Mouse (Mus musculus): Measurements from ENCODE around the gene Cxcl10.
A peak's percentile ranks its signal among the peaks of the same experiment; 100 is the strongest.

Gene Cxcl10

DNA sequence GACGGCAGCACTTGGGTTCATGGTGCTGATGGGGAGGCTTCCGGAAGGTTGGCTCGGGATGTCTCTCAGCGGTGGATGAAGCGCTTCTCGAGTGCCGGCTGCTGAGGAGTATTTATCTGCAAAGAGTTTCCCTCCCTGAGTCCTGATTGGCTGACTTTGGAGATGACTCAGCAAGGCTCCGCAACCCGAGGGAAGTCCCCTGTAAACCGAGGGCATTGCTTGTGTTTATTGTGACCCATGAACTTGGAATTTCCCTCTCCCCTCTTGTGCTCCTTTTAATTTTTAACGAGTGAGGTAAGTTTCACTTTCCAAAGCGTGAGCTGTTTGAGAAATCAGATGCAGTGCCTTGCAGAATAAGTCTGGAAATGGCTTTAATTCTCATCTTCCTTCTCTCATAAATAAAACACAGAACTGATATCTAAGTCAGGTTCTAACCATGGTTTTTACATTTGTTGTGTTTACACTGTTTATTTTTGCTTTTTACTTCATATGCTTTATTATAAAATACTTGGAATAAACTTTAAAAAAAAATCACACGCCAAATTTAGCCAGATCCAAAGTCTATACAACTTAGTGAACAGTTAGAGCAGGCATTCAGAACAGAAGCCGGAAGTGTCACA, at the start of gene Cxcl10:
TSS of gene Cxcl10 (minus strand) at position 96 of the 620 bp plus-strand sequence.
- peak; percentile 74 for DNase-seq

DNA sequence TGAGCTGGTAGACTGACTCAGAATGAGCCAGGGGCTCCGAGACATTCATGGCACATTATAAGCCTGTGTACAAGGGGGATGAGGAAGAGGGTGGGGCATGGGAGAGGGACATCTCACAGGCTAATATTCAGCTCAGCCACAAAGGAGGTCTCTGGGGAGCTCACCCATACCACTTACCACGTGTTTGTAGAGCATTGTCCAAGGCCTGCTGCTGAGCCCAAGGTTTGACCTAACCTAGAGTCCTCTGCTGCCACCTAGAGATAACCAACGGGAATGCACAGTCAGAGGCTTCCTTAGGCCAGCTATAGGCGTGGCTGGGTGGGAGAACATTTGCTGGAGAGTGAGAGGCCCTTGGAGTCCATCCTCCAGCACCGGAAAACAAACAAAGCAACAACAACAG, 49.5 kb upstream of the Cxcl10 start:
- peak; percentile 90 for DNase-seq

DNA sequence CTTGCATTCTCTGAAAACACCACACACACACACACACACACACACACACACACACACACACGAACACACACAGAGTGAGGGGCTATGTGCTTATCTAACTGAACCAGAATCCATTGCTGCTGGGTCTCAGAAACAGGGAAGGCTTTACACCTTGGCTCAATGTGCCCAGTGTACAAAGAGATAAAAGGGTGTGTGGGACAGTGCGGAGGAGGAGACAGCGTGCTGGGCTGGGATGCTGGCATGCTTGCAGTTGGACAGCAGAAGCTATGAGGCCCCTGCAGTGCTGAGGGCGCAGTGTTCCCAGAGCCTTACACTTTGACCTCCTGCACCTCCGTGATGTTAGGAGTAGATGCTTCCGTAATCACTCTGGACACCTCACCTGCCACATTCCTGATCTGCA, 47.8 kb upstream of the Cxcl10 start:
- DNase-seq: no peak

DNA sequence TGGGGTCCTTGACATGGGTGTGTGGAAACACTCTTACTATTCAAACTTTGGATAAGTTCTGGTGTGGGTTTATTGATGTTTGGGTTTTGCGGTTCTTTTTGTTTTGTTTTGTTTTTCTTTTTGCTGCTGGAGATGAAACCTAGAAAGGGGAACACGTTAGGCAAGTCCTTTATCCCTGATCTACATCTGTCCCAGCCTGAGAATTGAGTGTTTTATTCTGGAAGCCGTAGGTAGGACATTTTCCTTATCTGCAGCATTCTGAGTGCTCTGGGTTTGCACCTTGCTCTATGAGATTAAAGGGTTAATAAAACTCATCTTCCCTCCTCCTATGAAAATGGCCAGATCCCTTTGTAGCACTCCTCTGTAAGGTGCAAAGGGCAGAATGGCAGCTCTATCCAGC, 47.1 kb upstream of the Cxcl10 start:
- no peak for DNase-seq

DNA sequence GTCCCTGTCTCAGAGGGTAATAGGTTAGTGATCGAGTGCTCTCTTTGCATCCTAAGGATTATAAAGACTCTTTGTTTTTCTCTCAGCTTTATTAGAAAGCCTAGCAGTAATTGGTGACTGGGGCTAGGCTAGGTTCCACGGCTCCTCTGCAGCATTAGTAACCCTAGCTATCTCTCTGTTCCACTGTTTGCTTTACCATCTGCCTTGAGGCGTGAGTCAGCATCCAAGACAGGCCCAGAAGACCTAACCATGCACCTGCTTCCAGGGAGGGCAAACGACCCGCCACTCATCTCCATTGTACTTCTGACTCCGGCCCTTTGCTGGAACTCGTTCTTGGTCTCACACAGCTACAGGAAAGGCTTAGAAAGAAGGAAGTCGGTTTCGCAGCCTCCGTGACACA, 45.2 kb upstream of the Cxcl10 start:
- DNase-seq: no peak

DNA sequence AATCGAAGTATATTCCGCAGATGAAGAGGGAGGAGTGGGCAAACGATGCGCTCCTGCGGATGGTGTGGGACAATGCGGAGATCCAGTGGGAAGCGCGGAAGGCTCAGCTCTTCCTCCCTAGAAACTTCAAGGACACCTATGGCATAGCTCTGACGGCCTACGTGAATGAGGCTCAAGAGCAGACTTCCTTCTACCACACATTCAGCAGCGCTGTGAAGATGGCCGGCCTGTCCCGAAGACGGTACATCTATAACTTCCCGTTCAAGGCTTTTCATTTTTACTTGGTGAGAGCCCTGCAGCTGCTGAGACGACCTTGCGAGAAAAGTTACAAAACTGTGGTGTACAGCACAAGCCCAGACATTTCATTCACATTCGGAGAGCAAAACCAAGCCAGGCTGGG, 43.9 kb upstream of the Cxcl10 start:
- no peak for DNase-seq

DNA sequence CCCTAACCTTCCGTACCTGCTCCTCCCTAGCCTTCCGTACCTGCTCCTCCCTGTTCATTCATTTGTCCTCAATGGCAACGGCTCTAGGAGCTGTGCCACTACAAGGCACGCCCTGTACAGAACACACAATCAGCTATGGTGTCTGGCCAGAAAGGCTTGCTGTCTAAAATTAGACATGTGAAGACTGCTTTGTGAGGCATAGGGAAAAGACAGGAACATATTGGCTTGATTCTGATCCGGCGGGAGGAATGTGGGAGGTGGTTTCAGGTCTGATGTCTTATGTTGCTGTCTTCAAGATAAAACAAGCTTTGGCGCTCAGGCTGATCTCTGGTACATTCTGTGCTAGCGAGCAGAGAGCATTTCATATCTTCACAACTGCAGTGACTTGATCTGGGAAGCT, 41.9 kb upstream of the Cxcl10 start:
- no peak for DNase-seq

DNA sequence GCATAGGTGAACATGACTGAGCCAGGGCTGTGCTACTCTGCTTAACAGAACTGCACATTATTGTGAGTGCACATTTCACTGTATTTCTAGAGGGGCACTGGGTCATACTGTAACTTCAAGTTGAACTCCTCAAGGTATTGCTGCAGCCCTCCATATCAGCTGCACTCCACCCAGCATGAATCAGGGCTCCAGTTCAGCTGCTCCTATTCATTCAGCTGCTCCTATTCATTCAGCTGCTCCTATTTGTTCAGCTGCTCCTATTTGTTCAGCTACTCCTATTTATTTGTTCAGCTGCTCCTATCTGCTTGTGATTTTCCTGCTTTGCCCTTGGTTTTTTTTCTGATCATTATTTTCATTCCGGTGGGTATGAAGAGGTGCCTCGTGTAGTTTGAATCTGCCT, 41.3 kb upstream of the Cxcl10 start:
- DNase-seq: no peak

DNA sequence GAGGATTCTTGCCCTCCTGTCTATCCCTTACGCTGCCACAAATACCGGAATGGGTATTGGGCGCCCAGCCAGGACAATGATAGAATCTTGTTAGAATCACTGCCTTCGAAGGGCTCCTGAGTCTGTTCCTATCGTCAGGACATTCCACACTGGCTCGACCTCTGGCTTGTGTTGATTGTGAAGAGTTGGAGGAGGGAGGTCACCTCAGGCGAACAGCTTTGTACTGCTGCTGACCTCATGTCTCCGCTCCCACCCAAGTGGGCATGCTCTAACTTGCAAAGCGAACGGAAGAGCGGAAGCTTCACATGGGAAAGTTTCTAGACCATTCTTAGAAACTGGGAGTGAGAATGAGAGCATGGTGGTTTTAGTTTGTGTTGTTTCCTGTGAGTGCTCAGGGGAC, 38.7 kb upstream of the Cxcl10 start:
- no peak for DNase-seq

DNA sequence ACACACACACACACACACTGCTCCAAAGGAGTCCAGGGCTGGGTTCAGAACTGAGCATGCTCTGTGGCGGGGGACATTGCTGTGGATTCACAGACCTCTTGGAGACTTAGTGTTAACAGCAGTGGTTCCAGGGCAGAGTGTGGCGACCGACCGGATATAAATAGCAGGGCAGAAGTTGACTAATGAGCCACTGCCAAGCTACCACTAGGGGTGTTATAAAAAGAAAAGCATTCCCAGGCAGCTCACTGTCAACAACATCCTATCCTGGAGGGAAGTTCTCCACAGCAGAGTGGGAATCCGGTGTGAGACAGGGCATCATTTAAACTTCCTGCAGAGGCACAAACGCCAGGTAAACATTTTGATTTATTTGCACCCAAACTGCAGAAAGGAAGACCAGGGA, 38.0 kb upstream of the Cxcl10 start:
- DNase-seq: no peak

DNA sequence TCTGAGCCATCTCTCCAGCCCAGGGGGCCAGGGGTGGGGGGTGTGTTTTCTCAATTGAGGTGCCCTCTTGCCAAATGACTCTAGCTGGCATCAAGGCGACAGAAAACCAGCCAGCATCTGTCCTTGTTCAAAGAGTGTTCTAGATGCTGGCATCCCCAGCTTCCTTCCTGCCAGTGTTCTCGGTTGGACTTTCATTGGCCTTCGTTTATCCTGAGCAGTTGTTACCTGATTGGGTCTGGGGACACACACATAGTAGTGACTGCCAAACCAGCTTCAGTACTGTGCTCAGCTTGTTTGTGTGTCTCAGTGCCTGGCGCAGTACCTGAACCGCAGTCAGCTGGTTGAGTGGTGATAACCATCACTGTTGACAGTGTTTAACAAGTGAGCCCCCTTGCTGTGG, 37.4 kb upstream of the Cxcl10 start:
- DNase-seq: no peak

DNA sequence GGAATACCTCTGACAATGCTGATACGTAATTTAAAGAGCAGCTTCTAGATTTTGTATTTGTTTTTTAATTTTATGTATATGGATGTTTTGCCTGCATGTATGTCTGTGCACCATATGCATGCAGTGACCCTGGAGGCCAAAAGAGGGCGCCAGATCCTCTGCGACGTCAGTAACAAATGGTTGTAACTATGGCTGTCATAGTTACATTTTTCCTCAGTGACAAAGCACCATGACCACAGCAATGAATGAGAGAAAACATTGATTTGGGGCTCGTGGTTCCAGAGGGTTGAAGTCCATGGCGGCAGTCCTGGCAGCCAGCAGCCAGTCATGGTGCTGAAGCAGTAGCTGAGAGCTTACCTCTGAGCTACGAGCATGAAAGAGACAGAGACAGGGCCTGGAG, 36.2 kb upstream of the Cxcl10 start:
- DNase-seq: no peak

DNA sequence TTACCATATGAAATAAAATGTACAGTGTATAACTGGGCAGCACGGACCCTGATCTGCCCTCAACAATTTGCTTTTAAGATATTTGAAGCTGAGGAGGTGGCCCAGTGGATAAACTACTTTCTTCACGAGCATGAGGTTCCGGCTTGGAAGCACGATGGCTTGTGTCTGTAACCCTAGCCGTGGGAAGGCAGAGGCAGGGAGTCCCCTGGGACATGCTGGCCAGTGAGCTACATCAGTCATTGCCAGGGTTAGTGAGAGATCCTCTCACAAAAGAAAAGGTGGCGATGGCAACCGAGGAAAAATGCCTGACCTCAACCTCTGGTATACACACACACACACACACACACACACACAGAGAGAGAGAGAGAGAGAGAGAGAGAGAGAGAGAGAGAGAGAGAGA, 35.1 kb upstream of the Cxcl10 start:
- DNase-seq: no peak

DNA sequence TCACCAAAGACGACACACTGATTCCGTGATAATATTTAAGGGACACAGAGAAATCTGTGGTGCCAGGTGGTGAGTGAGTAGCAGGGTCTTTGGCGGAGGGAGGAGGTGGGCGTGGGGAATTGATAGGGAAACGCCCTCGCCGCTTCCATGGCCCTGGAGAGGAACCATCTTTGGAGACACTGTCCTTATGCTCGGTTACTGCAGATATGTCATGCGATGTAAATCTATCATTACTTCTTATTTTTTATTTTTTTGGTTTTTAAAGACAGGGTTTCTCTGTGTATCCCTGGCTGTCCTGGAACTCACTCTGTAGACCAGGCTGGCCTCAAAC, 33.6 kb upstream of the Cxcl10 start:
- DNase-seq: no peak

DNA sequence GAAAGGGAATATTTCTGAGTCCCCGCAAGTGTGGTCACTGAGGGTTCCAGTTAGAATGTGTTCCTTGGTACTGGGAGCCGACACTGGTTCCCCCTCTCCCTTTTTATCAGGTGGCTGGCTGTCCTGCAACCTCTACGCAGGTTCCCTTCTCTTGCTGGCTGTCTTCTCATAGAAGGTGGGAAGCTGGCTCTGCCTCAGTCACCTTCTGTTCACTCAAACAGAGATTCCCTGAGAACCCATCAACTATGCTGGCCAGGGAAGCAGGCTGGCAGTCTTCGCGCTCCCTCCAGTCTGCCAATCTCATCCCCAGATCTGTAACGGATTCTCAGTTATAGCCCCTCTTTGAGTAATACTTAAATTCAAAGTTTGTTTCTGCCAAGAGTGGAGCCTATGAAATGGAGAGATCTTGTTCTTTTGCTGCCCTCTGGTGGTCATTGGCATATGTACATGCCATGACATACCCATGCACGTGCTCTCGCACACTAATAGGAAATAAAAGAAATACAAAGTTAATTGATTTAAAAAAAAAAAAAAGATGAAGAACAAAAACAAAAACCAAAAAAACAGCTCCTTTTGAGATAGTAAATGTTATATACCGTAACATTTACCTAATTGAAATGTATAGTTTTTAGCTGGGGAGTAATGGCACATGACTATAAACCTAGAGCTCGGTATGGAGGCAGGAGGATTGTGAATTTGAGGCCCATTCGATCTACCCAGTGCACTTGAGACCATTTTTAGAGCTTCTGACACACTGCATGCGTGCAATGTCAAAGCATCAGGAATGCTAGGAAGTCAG, 33.1 kb upstream of the Cxcl10 start:
- peak; percentile 82 for DNase-seq

DNA sequence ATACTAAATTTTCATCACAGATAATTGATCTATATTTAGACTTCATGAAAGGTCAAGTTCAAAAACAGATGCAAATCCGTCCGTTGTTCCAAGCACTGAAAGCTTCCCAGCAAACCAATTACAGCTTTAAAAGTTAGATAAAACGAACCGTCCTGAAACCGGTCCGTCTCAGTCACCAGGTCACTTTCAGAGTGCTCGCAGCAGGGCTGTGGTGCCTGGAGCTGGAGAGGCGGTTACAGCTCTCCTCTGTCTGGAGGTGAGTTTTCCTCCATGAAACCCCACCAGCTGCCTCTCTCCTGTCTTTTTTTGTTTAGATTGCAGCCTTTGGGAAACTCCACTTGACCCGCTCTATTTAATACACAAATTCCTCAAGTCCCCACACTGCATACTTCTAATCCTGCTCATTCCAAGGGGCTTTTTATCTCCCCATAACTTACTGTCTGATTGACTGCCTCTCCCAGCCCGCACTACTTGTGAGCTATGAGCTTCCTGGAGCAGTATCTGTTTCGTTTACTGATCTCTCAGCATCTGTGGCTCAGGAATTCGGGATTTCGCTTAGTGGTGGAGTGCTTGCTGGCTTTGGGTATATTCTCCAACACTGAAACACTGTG, 28.2 kb upstream of the Cxcl10 start:
- no peak for DNase-seq

DNA sequence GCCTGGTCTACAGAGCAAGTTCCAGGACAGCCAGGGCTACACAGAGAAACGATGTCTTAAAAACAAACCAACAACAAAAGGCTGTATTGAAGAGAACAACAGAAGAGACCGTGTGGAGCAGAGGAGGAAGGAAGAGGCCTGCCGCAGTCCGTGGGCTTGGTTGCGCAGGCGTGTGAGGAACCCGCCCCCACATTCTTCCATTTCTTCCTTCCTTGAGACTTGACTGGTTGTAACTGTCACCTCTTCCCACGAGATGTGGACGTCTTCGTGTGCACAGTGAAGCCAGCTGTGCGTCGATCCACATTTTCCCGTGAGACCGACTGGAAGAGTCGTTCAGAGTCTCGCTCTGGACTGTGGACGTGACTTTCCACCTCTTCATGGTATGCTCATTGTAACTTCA, 26.7 kb upstream of the Cxcl10 start:
- DNase-seq: no peak

DNA sequence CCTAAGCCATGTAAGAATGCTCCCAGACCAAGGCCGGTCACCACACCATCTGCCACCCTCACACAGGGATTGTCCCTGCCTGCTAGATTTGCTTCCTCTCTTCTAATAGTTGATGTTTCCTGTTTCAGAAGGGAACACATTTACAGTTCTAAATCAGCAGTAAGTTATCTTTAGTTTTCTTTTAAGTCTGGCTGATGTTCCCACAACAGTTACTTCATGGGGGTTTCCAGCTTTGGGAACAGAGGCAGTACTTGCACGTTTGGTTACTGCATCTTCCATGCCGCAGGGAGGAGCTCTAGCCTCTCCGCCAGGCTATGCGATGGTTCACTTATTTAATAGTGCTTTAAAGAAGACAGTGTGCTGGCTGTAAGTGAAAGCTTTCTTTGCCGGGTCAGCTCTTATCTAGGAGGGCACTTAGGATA, 26.0 kb upstream of the Cxcl10 start:
- no peak for DNase-seq

DNA sequence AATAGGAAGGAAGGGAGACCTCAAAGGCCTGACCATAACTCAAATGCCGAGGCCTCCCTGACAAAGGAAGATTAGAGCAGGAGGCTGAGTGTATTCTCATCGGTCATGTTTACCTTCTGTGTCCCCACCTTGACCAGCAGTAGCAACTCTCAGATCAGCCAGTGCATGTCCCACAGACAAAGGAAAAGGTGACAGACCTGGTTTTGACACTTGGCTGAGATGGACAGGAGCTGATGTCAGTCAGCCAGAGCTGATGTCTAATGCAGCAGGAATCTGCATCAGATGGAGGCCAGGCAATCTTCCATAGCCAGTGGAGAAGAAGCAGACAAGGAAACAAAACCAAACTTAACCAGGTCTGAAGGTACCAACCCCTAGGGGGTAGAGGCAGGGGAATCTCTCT, 23.9 kb upstream of the Cxcl10 start:
- no peak for DNase-seq

DNA sequence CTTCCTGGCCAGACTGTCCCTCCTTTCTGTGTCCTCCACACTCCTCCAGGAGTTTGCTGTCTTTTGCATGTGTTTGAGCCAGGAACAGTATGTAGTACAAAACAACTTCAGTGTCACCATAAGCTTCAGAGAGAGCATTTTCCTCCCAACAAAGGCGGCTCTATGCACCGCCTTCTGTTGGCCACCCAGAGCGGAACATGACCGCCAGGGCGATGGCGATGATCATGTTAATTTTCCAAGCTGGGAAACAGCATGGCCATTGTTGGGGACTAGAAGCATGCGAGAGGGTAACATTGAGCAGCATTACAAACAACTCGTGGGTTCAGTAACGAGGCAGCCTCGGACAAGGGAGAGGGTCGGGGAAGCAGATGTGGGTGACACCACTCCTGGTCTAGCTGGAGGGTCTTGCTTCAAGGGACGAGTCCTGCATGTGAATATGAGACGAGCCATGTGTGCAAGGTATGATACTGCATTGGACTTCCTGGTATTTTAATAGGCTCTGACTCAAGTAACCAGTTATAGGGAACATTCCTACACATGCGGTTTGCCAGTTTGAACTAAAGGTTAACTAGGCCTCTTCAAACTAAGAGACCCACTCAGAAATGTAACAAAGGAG, 22.8 kb upstream of the Cxcl10 start:
- DNase-seq: peak; percentile 92

DNA sequence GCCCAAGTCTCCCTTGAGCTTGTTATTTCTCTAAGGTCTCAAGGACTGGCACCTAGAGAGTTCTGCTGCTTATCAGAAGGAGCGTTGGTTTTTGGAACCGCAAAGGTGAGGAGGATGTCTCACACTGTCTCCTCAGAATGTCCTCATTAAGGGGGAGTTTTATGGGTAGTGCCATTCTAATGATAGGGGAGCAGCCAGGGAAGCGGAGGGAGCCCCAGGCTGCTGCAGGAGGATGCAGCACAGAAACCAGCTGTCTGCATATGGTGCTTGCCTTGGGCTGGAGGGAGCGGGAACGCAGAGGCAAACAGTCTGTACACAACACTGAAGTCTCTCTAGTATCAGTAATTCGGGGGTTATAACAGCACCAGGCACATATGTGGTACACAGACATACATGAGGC, 22.2 kb upstream of the Cxcl10 start:
- no peak for DNase-seq

DNA sequence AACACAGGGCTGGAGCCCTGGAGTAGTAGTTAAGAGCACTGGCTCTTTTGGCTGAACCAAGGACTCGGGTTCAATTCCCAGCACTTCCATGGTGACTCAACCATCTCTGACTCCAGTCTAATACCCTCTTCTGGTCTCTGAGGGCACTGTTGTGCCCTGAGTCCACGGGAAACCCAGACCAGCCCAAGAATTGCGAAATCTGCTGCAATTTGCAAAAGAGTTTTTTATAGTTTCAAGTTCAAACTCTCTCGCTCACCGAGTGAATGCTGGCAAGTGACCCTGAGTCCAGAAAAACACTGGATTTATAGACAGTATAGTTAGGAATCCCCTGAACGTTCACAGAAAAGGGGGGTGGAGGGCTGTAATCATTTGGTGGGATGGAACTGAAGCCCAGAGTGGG, 21.7 kb upstream of the Cxcl10 start:
- no peak for DNase-seq

DNA sequence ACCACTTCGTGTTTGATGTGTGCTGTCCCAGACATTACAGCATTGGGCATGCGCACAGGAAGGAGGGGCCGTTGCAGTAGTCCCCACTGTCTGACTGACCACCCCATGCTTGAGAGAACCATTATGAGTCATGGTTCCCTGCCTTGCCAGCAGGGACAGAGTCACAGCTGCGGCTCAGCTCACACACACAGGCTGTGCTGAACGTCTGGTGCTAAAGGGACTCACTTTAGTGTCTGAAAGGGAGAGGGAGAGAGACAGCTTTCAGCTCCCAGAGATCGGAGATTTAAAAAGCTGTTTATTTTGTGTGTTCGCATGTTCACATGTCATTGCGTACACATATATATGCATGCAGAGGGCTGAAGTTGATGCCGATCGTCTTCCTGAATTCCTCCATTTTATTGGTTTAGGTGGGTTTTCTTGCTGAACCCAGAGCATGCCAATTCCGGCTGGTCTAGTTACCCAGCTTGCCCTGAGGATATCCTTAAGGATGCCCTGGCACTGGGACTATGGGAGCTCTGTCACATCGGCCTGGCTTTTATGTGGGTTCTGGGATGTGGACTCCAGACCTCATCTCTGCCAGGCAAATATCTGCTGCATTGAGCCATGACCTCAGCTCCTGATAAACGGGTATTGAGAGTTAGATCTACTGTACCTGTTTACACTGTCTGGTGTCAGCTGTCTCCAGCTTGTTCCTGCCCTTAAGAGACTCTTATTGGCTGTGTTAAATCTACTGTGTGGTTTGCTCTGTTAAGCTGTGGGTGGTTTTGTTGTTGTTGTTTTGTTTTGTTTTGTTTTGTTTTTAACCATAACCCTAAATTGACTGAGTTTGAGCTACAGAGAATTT, 20.7 kb upstream of the Cxcl10 start:
- DNase-seq: peak; percentile 61

Data from retina, postnatal 1 day (tissue).